Mouse (Mus musculus) stomach, adult 2 months (tissue): ENCODE measurements around the gene Lrp1. TPM values are rescaled to one million over a fixed set of nuclear protein-coding genes. Genes with fewer than 3 reads are reported as not detected.

Experiments
- polyA plus RNA-seq: library from polyadenylated mRNA; depleted of rRNA; stranded (reverse); fragments of >200 nt; gene quantifications from 2 replicates; pipeline ENCODE4 v1.2.3, GENCODE M21; 2012; rRNA removed

The Lrp1 gene
- polyA plus RNA-seq, result 65.5 and 79.6 TPM in 2 replicates

GRCm38 (mm10) chr10:127620406-127621190 is at the start of gene Lrp1:
Lrp1 (minus strand) TSS chr10:127621148.

GRCm38 (mm10) chr10:127668093-127669050 is 47.4 kb upstream of the Lrp1 start, which contains the start of gene Nab2:
Nab2 (minus strand) TSS chr10:127668568.

GRCm38 (mm10) chr10:127666501-127667268 is 45.7 kb upstream of the Lrp1 start, which contains the start of gene Nemp1:
Nemp1 (plus strand) TSS chr10:127666901.

GRCm38 (mm10) chr10:127642772-127643552 is 22.0 kb upstream of the Lrp1 start, which contains the start of gene Stat6:
Stat6 (plus strand) TSS chr10:127642986.

GRCm38 (mm10) chr10:127534036-127534928 is 86.7 kb downstream of the Lrp1 start, which contains the start of gene Nxph4:
Nxph4 (minus strand) TSS chr10:127534559.

GRCm38 (mm10) chr10:127522088-127522581 is 98.8 kb downstream of the Lrp1 start, which contains the start of gene Shmt2:
Shmt2 (minus strand) TSS chr10:127522444.

GRCm38 (mm10) chr10:127514764-127515163 is 106.2 kb downstream of the Lrp1 start, which contains the start of gene Ndufa4l2:
Ndufa4l2 (plus strand) TSS chr10:127514967.

GRCm38 (mm10) chr10:127500894-127501893 is 119.8 kb downstream of the Lrp1 start, which contains the start of gene Stac3:
Stac3 (plus strand) TSS chr10:127501686.

Other genes starting within 250 kb of the Lrp1 start
- gene R3hdm2, start 240.8 kb downstream of the Lrp1 start, polyA plus RNA-seq, result 64.7 and 74.9 TPM in 2 replicates
- 2.1 and 3.9 TPM in 2 replicates for gene Stac3, start 119.5 kb downstream of the Lrp1 start, polyA plus RNA-seq
- 28.4 and 32.1 TPM in 2 replicates for gene Ndufa4l2, start 106.2 kb downstream of the Lrp1 start, polyA plus RNA-seq
- gene Shmt2, start 98.7 kb downstream of the Lrp1 start, polyA plus RNA-seq, result 34.0 and 35.9 TPM in 2 replicates
- gene Nxph4, start 86.6 kb downstream of the Lrp1 start, polyA plus RNA-seq, result 0.22 and 0.43 TPM in 2 replicates
- gene Stat6, start 21.8 kb upstream of the Lrp1 start, polyA plus RNA-seq, result 27.3 and 36.1 TPM in 2 replicates
- 1.5 and 1.7 TPM in 2 replicates for gene Nemp1, start 45.8 kb upstream of the Lrp1 start, polyA plus RNA-seq
- 14.6 and 15.5 TPM in 2 replicates for gene Nab2, start 47.4 kb upstream of the Lrp1 start, polyA plus RNA-seq
- gene Myo1a, start 84.0 kb upstream of the Lrp1 start, polyA plus RNA-seq, result 15.6 and 18.5 TPM in 2 replicates
- gene Tac2, start 103.3 kb upstream of the Lrp1 start, polyA plus RNA-seq, result not detected in 2 replicates
- gene Zbtb39, start 118.4 kb upstream of the Lrp1 start, polyA plus RNA-seq, result 1.7 and 2.2 TPM in 2 replicates
- gene Gpr182, start 130.6 kb upstream of the Lrp1 start, polyA plus RNA-seq, result 1.2 and 1.4 TPM in 2 replicates
- 0.01 and 0.10 TPM in 2 replicates for gene Rdh1, start 138.6 kb upstream of the Lrp1 start, polyA plus RNA-seq
- gene Rdh16f1, start 138.6 kb upstream of the Lrp1 start, polyA plus RNA-seq, result 0.15 and 0.23 TPM in 2 replicates
- gene Rdh9, start 155.2 kb upstream of the Lrp1 start, polyA plus RNA-seq, result not detected in 2 replicates
- gene Rdh16, start 180.0 kb upstream of the Lrp1 start, polyA plus RNA-seq, result 0.19 and 0.31 TPM in 2 replicates
- gene Rdh19, start 228.8 kb upstream of the Lrp1 start, polyA plus RNA-seq, result not detected in 2 replicates
- 0.11 TPM in 1 of 2 replicates, not detected in the other for gene Rdh16f2, start 245.3 kb upstream of the Lrp1 start, polyA plus RNA-seq